Mouse (Mus musculus) olfactory bulb, adult 2 months (tissue): Measurements from ENCODE around the gene Slc1a6. TPM values are rescaled to one million over a fixed set of nuclear protein-coding genes. Genes with fewer than 3 reads are reported as not detected.
"Not testable (repeated sequence)": the region's sequence is repeated elsewhere in the genome, so short reads cannot be mapped to it uniquely, and the experiment has no call there.

Experiments
- H3K27ac ChIP-seq: fragments of 200-500 bp; 2 replicates; pipeline ENCODE4 v1.5.1; 2012; ENCODE audit warnings: low read depth, low read length; ENCODE audit not compliant: insufficient read depth
- H3K4me1 ChIP-seq: fragments of 200-500 bp; 2 replicates; pipeline ENCODE4 v1.6.1; 2012; ENCODE audit warnings: low read length; ENCODE audit not compliant: control insufficient read depth, insufficient read depth
- H3K4me3 ChIP-seq: fragments of 200-500 bp; 2 replicates; pipeline ENCODE4 v1.5.1; 2012; ENCODE audit warnings: mild to moderate bottlenecking, low read depth, low read length, moderate library complexity; ENCODE audit not compliant: insufficient read depth
- CTCF ChIP-seq: fragments of 200-500 bp; IDR thresholded peaks from 2 replicates; pipeline ENCODE4 v1.5.1; 2012; ENCODE audit warnings: low read depth, mild to moderate bottlenecking, low read length, moderate library complexity; ENCODE audit not compliant: insufficient read depth
- POLR2A ChIP-seq: fragments of 200-500 bp; IDR thresholded peaks from 2 replicates; pipeline ENCODE4 v1.6.1; 2012; ENCODE audit warnings: mild to moderate bottlenecking, low read depth, low read length, moderate library complexity; ENCODE audit not compliant: insufficient read depth
- WGBS: fragments of 180-500 bp; shearing (Covaris S2); methylation state at CpG from one replicate; pipeline ENCODE4 v1.1.7; 2018; 5-methylcytosine and 5-hydroxymethylcytosine counted together
- polyA plus RNA-seq: library from polyadenylated mRNA; stranded (reverse); fragments of >200 nt; gene quantifications from 2 replicates; pipeline ENCODE4 v1.2.4, GENCODE M21; 2012; ENCODE audit warnings: low replicate concordance; ENCODE audit not compliant: missing spikeins, insufficient read depth, insufficient read length

The Slc1a6 gene
- polyA plus RNA-seq, 1 experiment, result not detected

DNA sequence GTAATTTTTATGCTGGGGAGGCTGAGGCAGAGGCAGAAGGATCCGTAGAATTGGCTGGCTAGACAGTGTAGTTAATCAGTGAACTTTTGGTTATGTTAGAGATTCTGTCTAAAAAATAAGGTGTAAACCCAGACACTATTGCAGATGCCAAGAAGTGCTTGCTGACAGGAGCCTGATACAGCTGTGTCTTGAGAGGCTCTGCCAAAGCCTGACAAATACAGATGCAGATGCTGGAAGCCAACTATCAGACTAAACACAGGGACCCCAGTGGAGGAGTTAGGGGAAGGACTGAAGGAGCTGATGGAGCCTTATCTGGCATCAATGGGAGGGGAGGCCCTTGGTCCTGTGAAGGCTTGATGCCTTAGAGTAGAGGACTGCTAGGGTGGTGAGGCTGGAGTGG, 14.7 kb upstream of the Slc1a6 start:
- Histone ChIP-seq H3K4me3 (no peak overlapping the region), H3K4me1 (no peaks in the 10 kb centered on the region), H3K27ac (no peak overlapping the region)
- no peak for TF ChIP-seq POLR2A
- no peak for TF ChIP-seq CTCF
- 82% methylated on average over 1 of the region's 1 CpGs for WGBS

- no peak for TF ChIP-seq CTCF
- no peak for TF ChIP-seq POLR2A
- no peak overlapping the region for H3K4me3 ChIP-seq
- WGBS, result 52% methylated on average over 4 of the region's 4 CpGs
Measured at GRCm38 (mm10) chr10:78775830-78776229, 4.5 kb upstream of the Slc1a6 start.

DNA sequence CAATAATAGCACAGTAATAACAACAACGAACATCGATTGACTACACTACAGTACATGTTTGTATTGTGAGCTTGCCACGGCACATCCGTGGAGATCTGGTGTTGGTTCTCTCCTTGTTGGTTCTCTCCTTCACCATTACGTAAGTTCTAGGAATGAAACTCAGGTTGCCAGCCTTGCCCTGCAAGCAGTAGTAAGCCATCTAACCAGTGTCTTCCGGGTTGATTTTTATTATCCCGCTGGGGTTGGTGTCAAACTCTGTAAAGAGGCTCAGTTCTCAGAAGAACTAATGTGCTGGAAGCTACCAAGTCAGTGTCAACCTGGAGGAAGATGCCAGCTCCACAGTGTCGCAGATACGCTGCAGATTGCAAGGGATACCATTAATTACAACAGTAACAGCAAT, 769 bp upstream of the Slc1a6 start:
- Histone ChIP-seq H3K27ac (no peak overlapping the region), H3K4me3 (peak overlapping the region; percentile 60), H3K4me1 (peaks cover 7% of the 10 kb centered on the region)
- WGBS, result 31% methylated on average over 9 of the region's 9 CpGs
- TF ChIP-seq CTCF (no peak), POLR2A (no peak)

More at GRCm38 (mm10) chr10:78775830-78776229, 4.5 kb upstream of the Slc1a6 start:
- Histone ChIP-seq H3K4me1 (peaks cover 4% of the 10 kb centered on the region), H3K27ac (no peak overlapping the region)

DNA sequence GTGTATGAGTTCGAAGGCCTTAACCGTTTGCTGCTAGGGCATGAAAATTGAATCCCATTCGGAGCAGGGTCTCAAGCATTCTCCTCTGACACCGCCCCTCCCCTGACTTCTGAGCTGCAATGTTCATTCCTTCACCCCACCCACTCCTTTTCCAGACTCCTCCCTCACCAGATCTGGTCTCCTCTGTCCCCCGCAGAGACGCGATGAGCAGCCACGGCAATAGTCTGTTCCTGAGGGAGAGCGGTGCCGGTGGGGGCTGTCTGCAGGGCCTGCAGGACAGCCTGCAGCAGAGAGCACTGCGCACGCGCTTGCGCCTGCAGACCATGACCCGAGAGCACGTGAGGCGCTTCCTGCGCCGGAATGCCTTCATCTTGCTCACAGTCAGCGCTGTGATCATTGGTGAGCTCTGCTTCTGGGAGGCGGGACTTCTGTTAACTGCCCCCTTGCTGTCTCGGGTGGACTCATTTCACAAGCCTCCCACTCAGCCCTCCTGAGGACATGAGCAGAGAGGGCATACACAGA, 7.3 kb downstream of the Slc1a6 start:
- Histone ChIP-seq H3K4me1 (peaks cover 4% of the 10 kb centered on the region; the same call in 1 of the 2 replicates), H3K27ac (peak overlapping the region; percentile 91), H3K4me3 (peak overlapping the region; percentile 60)
- peak; percentile 90 for TF ChIP-seq POLR2A
- TF ChIP-seq CTCF, result no peak
- 6% methylated on average over 22 of the region's 22 CpGs for WGBS

GRCm38 (mm10) chr10:78790561-78790960, 10.3 kb downstream of the Slc1a6 start:
- WGBS, result 22% methylated on average over 1 of the region's 1 CpGs
- peaks cover 4% of the 10 kb centered on the region; the same call in 1 of the 2 replicates for H3K4me1 ChIP-seq
- no peak for TF ChIP-seq CTCF
- TF ChIP-seq POLR2A, result no peak
- no peak overlapping the region for H3K4me3 ChIP-seq
- no peak overlapping the region for H3K27ac ChIP-seq

- H3K27ac ChIP-seq, result no peak overlapping the region
- TF ChIP-seq POLR2A, result no peak
- no peak for TF ChIP-seq CTCF
- WGBS, result 89% methylated on average over 2 of the region's 2 CpGs
- no peaks in the 10 kb centered on the region for H3K4me1 ChIP-seq
- H3K4me3 ChIP-seq, result no peak overlapping the region
Measured at GRCm38 (mm10) chr10:78801449-78801848, 21.2 kb downstream of the Slc1a6 start.

GRCm38 (mm10) chr10:78812358-78813060, 32.2 kb downstream of the Slc1a6 start:
- H3K4me1 ChIP-seq, result no peaks in the 10 kb centered on the region
- WGBS, result 19% methylated on average over 6 of the region's 6 CpGs
- H3K4me3 ChIP-seq, result no peak overlapping the region
- 0 out of 2 replicates have a peak overlapping the region, but pooled peaks have one; percentile 29 for H3K27ac ChIP-seq
- TF ChIP-seq CTCF, result no peak
- no peak for TF ChIP-seq POLR2A

- 88% methylated on average over 12 of the region's 12 CpGs for WGBS
- not testable (repeated sequence) for H3K27ac ChIP-seq, H3K4me1 ChIP-seq, H3K4me3 ChIP-seq
Measured at GRCm38 (mm10) chr10:78840456-78840855, 60.2 kb downstream of the Slc1a6 start.

- H3K4me1 ChIP-seq, result no peaks in the 10 kb centered on the region
- TF ChIP-seq POLR2A (no peak), CTCF (no peak)
- H3K27ac ChIP-seq, result no peak within 1 kb of the TSS
- 92% methylated on average over 2 of the region's 2 CpGs for WGBS
- H3K4me3 ChIP-seq, result no peak within 1 kb of the TSS
Measured at GRCm38 (mm10) chr10:78852066-78852465, 71.8 kb downstream of the Slc1a6 start, which contains the start of gene Olfr1356. TSS of gene Olfr1356 (minus strand) at chr10:78852166.

Other genes starting within 250 kb of the Slc1a6 start
- not detected in 2 replicates for gene Ilvbl, start 206.2 kb upstream of the Slc1a6 start, polyA plus RNA-seq
- gene Syde1, start 188.5 kb upstream of the Slc1a6 start, polyA plus RNA-seq, result not detected in 2 replicates
- not detected in 2 replicates for gene Olfr1357, start 162.4 kb upstream of the Slc1a6 start, polyA plus RNA-seq
- not detected in 2 replicates for gene Casp14, start 62.2 kb upstream of the Slc1a6 start, polyA plus RNA-seq
- gene Ccdc105, start 27.4 kb upstream of the Slc1a6 start, polyA plus RNA-seq, result not detected in 2 replicates
- gene Olfr1356, start 71.7 kb downstream of the Slc1a6 start, polyA plus RNA-seq, result not detected in 2 replicates
- gene Olfr1355, start 95.0 kb downstream of the Slc1a6 start, polyA plus RNA-seq, result not detected in 2 replicates
- not detected in 2 replicates for gene Olfr1354, start 132.7 kb downstream of the Slc1a6 start, polyA plus RNA-seq
- not detected in 2 replicates for gene Olfr8, start 170.1 kb downstream of the Slc1a6 start, polyA plus RNA-seq
- not detected in 2 replicates for gene Olfr1353, start 182.8 kb downstream of the Slc1a6 start, polyA plus RNA-seq
- not detected in 2 replicates for gene Olfr1352, start 200.6 kb downstream of the Slc1a6 start, polyA plus RNA-seq
- gene Olfr1351, start 232.0 kb downstream of the Slc1a6 start, polyA plus RNA-seq, result not detected in 2 replicates
- gene Olfr57, start 248.2 kb downstream of the Slc1a6 start, polyA plus RNA-seq, result not detected in 2 replicates